In the genomic region with DNA sequence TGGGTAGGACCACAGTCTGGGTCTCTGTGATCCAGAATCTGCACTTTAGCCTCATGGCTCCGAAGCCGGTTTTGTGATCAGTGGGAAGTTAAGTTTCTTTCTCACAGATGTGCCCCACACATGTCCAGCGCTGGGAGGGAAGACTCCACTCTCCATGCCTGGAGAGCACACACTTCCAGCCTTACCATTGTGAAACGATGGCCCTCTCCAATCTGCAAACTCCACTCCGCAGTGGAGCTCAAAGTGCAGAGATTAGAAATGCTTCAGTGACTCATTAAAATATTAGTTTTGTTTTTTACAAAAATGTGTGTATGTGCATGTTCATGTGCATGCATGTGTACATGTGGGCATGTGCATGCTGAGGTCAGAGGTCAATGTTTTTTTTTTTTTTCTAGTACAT, we compare ENCODE assay signal across 21 mouse cellular contexts.
"Had no signal": no experiment of that assay in that cellular context is flagged by ENCODE, and none has a peak within 500 bp of the region (broad histone marks: within the 10 kb centered on the region; RNA-seq: fewer than 3 reads in every experiment).

No protein-coding gene starts in this region.

- H3K36me3 ChIP-seq: limb, embryonic 10.5 days; limb, embryonic 13.5 days; liver, embryonic 12.5 days; liver, embryonic 15.5 days; lung, embryonic 15.5 days; midbrain, embryonic 10.5 days; midbrain, embryonic 13.5 days; neural tube, embryonic 13.5 days; stomach, embryonic 15.5 days had no signal

- H3K4me3 ChIP-seq: limb, embryonic 10.5 days; limb, embryonic 13.5 days; liver, embryonic 12.5 days; liver, embryonic 15.5 days; lung, embryonic 15.5 days; megakaryocyte, embryonic 14.5 days; midbrain, embryonic 10.5 days; midbrain, embryonic 13.5 days; myocyte; neural tube, embryonic 13.5 days; stomach, embryonic 15.5 days had no signal

- ATAC-seq: liver, embryonic 12.5 days; midbrain, embryonic 13.5 days; midbrain, embryonic 16.5 days had no signal

- H3K27me3 ChIP-seq: limb, embryonic 13.5 days; liver, embryonic 12.5 days; liver, embryonic 15.5 days; lung, embryonic 15.5 days; megakaryocyte, embryonic 14.5 days; midbrain, embryonic 13.5 days; neural tube, embryonic 13.5 days; stomach, embryonic 15.5 days had no signal

- H3K9me3 ChIP-seq: limb, embryonic 10.5 days; limb, embryonic 13.5 days; liver, embryonic 12.5 days; liver, embryonic 15.5 days; lung, embryonic 15.5 days; megakaryocyte, embryonic 14.5 days; midbrain, embryonic 10.5 days; midbrain, embryonic 13.5 days; neural tube, embryonic 13.5 days; stomach, embryonic 15.5 days had no signal

- H3K27ac ChIP-seq: limb, embryonic 10.5 days; limb, embryonic 13.5 days; liver, embryonic 12.5 days; liver, embryonic 15.5 days; lung, embryonic 15.5 days; midbrain, embryonic 10.5 days; midbrain, embryonic 13.5 days; neural tube, embryonic 13.5 days; stomach, embryonic 15.5 days had no signal

- DNase-seq: kidney, adult 8-10 months; liver; lung, adult 18-20 months; lung, postnatal 10 days; lung, postnatal 36 days; retina, postnatal 1 day; right cerebral cortex, postnatal 25 days; spleen, adult 18-20 months; thymus, postnatal 25 days had no signal

- H3K9ac ChIP-seq: limb, embryonic 13.5 days; liver, embryonic 12.5 days; liver, embryonic 15.5 days; lung, embryonic 15.5 days; midbrain, embryonic 13.5 days; neural tube, embryonic 13.5 days; stomach, embryonic 15.5 days had no signal

- H3K4me2 ChIP-seq: limb, embryonic 13.5 days; liver, embryonic 12.5 days; liver, embryonic 15.5 days; lung, embryonic 15.5 days; midbrain, embryonic 13.5 days; neural tube, embryonic 13.5 days; stomach, embryonic 15.5 days had no signal

- H3K4me1 ChIP-seq: liver, embryonic 12.5 days; liver, embryonic 15.5 days; stomach, embryonic 15.5 days had no signal
